Mouse (Mus musculus) neural tube, embryonic 11.5 days (tissue): ENCODE data around the gene Plekho2. TPM values are rescaled to one million over a fixed set of nuclear protein-coding genes. Genes with fewer than 3 reads are reported as not detected.

ENCODE experiments used
- ATAC-seq: fragments of 200-750 bp; cut with Nextera tagmentation; 2 replicates; pipeline ENCODE4 v1.8.0; 2017; ENCODE audit warnings: moderate number of reproducible peaks, mild to moderate bottlenecking, moderate TSS enrichment, moderate library complexity; ENCODE audit not compliant: insufficient read depth, low FRiP score, low TSS enrichment
- DNase-seq: peaks from one replicate; pipeline ENCODE4 v3.0.0-alpha.2; 2015; ENCODE audit warnings: low spot score
- H3K27ac ChIP-seq: fragments of 300-500 bp; sonication (generic); 2 replicates; pipeline ENCODE4 v1.5.1; 2014; ENCODE audit warnings: low read depth, mild to moderate bottlenecking, low read length
- H3K27me3 ChIP-seq: fragments of 300-500 bp; sonication (generic); 2 replicates; pipeline ENCODE4 v1.6.1; 2014; ENCODE audit warnings: mild to moderate bottlenecking, low read length, mixed read lengths; ENCODE audit not compliant: control insufficient read depth, insufficient read depth
- H3K36me3 ChIP-seq: fragments of 300-500 bp; sonication (generic); 2 replicates; pipeline ENCODE4 v1.6.1; 2014; ENCODE audit warnings: mild to moderate bottlenecking, low read length, moderate library complexity, mixed read lengths; ENCODE audit not compliant: control insufficient read depth, insufficient read depth
- H3K4me1 ChIP-seq: fragments of 300-500 bp; sonication (generic); 2 replicates; pipeline ENCODE4 v1.6.1; 2014; ENCODE audit warnings: low read length, mixed read lengths; ENCODE audit not compliant: control insufficient read depth, insufficient read depth
- H3K4me2 ChIP-seq: fragments of 300-500 bp; sonication (generic); 2 replicates; pipeline ENCODE4 v1.6.1; 2014; ENCODE audit warnings: low read depth, mild to moderate bottlenecking, moderate library complexity
- H3K4me3 ChIP-seq: fragments of 300-500 bp; sonication (generic); 2 replicates; pipeline ENCODE4 v1.5.1; 2014; ENCODE audit warnings: low read depth, low read length
- H3K9ac ChIP-seq: fragments of 300-500 bp; sonication (generic); 2 replicates; pipeline ENCODE4 v1.6.1; 2014; ENCODE audit warnings: mild to moderate bottlenecking, low read length
- H3K9me3 ChIP-seq: fragments of 300-500 bp; sonication (generic); 2 replicates; pipeline ENCODE4 v1.6.1; 2016; ENCODE audit warnings: low read length; ENCODE audit not compliant: control insufficient read depth
- whole genome bisulfite sequencing: fragments of 180-500 bp; shearing (Covaris S2); extraction: QIAGEN DNeasy Blood & Tissue Kit; methylation state at CpG from one replicate; pipeline ENCODE4 v1.1.7; 2014; 5-methylcytosine and 5-hydroxymethylcytosine counted together
- polyA plus RNA-seq: library from polyadenylated mRNA; unstranded; fragments of >200 nt; fragmentation: Nextera tagmentation; extraction: Ambion mirVana; gene quantifications from 2 replicates; pipeline ENCODE4 v1.2.1, GENCODE M21; 2014

The Plekho2 gene
- 10.5 and 13.3 TPM in 2 replicates for polyA plus RNA-seq

GRCm38 (mm10) chr9:65579781-65580371 is at the start of gene Plekho2:
TSS of gene Plekho2 (minus strand) at chr9:65580040.
- H3K9me3 ChIP-seq = no peaks in the 10 kb centered on the region
- peaks cover 13% of the 10 kb centered on the region for H3K4me1 ChIP-seq
- H3K36me3 ChIP-seq = no peaks in the 10 kb centered on the region
- H3K27me3 ChIP-seq = no peaks in the 10 kb centered on the region
- peak within 1 kb of the TSS; percentile 59 for H3K4me3 ChIP-seq
- peak within 1 kb of the TSS; percentile 74 for H3K27ac ChIP-seq
- H3K4me2 ChIP-seq = peak within 1 kb of the TSS; percentile 70
- H3K9ac ChIP-seq = peak within 1 kb of the TSS; percentile 70
- 0% methylated on average over 26 of the region's 45 CpGs for WGBS
- DNase-seq (peak; percentile 97), ATAC-seq (peak; percentile 90)

DNA sequence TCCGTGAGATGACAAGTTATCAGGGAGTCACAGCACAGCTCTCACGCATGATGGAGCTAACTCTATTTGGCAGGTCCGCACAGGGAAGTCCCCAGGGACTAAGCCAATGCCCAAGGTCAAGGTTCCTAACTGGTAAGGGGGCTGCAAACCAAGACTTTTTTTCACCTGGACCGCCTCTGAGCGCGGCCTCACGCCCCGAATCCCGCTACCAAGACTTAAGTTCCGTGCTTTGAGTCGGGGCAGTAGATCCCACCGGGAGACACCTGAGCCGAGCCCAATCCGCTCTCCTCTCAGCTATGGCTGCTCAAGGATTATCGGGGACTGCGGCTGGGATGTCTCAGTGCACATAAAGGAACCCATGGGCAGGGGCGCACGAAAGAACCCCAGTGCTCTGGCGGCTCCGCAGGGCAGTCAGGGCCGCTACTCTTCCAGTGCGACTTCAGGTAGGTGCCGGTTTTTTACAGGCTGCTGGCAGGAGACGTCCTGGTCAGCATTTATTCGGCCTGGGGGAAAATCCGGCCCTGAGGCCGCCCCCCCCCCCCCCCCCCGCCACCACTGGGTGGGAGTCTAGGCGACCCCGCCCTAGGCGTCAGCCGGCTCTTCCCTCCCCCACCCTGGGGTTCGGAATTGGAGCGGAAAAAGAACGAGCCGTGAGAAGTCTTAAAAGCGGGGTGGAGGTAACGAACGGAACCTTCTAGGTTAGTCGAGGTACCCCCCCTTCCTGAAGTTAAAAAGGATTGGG is 49.4 kb upstream of the Plekho2 start, which contains the start of gene Rbpms2:
Rbpms2 (plus strand) TSS at position 624 of the 742 bp plus-strand sequence.
- Histone ChIP-seq H3K27ac (no peak within 1 kb of the TSS), H3K4me3 (peak within 1 kb of the TSS; percentile 53), H3K9me3 (no peaks in the 10 kb centered on the region), H3K4me1 (peaks cover 13% of the 10 kb centered on the region), H3K27me3 (peaks cover 21% of the 10 kb centered on the region), H3K36me3 (no peaks in the 10 kb centered on the region), H3K9ac (peak within 1 kb of the TSS; percentile 63), H3K4me2 (peak within 1 kb of the TSS; percentile 84)
- ATAC-seq (no peak), DNase-seq (peak; percentile 46)
- WGBS = 1% methylated on average over 36 of the region's 40 CpGs

DNA sequence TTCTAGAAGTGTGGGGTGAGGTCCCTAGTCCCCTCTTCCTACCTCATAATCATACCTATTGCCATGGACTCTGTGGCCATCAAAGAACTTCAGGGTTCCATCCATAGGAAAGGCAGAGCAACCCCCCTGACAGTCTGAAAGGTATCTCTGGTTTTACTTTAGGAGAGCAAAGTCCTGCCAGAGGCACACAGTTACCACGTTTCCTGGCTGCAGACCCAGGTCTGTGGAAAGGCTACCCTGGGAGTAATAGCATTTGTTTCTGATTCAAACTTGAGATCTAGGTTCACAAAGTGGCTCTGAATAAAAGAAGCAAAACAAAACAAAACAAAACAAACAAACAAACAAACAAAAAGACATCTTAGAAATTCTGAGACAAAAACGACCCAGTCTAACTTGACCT is 44.4 kb upstream of the Plekho2 start:
- no peak overlapping the region for H3K27ac ChIP-seq
- ATAC-seq = no peak
- H3K9ac ChIP-seq = no peak overlapping the region
- no peaks in the 10 kb centered on the region for H3K36me3 ChIP-seq
- peaks cover 9% of the 10 kb centered on the region for H3K27me3 ChIP-seq
- H3K9me3 ChIP-seq = no peaks in the 10 kb centered on the region
- peaks cover 6% of the 10 kb centered on the region for H3K4me1 ChIP-seq
- no peak overlapping the region for H3K4me3 ChIP-seq
- no peak for DNase-seq
- WGBS = 78% methylated on average over 2 of the region's 2 CpGs
- H3K4me2 ChIP-seq = no peak overlapping the region

DNA sequence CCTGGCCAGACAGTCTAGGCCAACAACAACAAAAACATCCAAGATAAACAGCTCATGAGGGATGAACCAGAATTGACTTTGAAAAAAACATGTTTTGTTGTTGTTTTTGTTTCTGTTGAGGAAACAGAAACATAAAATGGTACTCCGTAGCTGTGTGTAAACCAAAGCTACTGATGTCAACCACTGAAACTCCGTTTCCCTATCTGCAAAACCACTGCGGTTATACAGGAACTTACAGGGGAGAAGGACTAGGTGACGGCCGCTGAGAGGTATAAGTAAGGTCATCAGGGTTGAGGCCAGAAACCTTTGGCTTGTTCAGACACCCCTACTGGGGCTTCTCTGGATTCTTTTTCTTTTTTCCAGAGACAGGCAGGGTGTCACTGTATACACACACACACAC is 43.0 kb upstream of the Plekho2 start:
- Histone ChIP-seq H3K4me2 (no peak overlapping the region), H3K27ac (no peak overlapping the region), H3K9me3 (no peaks in the 10 kb centered on the region), H3K27me3 (no peaks in the 10 kb centered on the region), H3K36me3 (no peaks in the 10 kb centered on the region), H3K4me3 (no peak overlapping the region), H3K4me1 (no peaks in the 10 kb centered on the region), H3K9ac (no peak overlapping the region)
- ATAC-seq (no peak), DNase-seq (no peak)
- 81% methylated on average over 5 of the region's 5 CpGs for WGBS

- Histone ChIP-seq H3K36me3 (no peaks in the 10 kb centered on the region), H3K9ac (no peak overlapping the region), H3K27me3 (no peaks in the 10 kb centered on the region), H3K4me3 (no peak overlapping the region), H3K4me1 (no peaks in the 10 kb centered on the region), H3K27ac (no peak overlapping the region), H3K4me2 (no peak overlapping the region), H3K9me3 (no peaks in the 10 kb centered on the region)
- 78% methylated on average over 2 of the region's 2 CpGs for WGBS
- DNase-seq = no peak
- ATAC-seq = no peak
Observed at GRCm38 (mm10) chr9:65621666-65622065, 41.8 kb upstream of the Plekho2 start.

DNA sequence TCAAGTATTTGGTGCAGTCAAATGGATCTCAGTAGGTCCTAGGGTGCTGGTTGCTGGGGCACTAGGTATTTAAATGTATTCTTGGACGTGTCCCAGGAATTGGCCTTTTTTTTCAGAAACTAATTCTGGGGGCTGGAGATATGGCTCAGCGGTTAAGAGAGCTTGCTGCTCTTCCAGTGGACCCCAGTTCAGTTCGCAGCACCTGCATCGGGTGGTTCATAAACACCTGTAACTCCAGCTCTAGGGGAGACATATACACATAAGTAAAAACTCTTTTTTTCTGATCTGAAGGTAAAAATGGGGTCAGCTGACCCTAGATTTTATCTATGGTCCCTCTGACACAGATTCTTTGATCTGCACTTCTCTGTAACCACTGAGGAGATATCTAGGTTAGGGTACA is 41.4 kb upstream of the Plekho2 start:
- DNase-seq (no peak), ATAC-seq (no peak)
- 89% methylated on average over 4 of the region's 4 CpGs for WGBS
- H3K9ac ChIP-seq = no peak overlapping the region
- H3K27ac ChIP-seq = no peak overlapping the region
- no peaks in the 10 kb centered on the region for H3K27me3 ChIP-seq
- no peaks in the 10 kb centered on the region for H3K4me1 ChIP-seq
- H3K9me3 ChIP-seq = no peaks in the 10 kb centered on the region
- H3K4me3 ChIP-seq = no peak overlapping the region
- no peak overlapping the region for H3K4me2 ChIP-seq
- H3K36me3 ChIP-seq = no peaks in the 10 kb centered on the region

DNA sequence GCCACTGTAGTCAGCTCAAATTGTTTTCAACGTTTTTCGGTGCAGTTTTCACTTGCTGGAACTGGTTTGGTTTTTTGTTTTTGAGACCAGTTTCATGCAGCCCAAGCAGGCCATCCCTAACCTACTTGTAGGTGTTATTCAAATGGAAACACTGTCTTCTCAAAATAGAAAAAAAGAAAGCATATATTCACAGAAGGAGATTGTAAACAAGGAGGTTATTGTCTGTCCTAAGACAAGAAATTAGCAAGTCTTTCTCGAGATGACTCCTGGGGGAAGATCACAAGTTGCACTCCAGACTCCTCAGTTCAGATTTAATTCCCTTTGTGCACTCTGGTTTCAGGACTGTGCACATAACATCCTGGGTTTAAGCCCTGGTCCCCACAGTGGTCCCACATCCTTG is 39.5 kb upstream of the Plekho2 start:
- no peak for DNase-seq
- Histone ChIP-seq H3K4me3 (no peak overlapping the region), H3K36me3 (no peaks in the 10 kb centered on the region), H3K4me2 (no peak overlapping the region), H3K4me1 (no peaks in the 10 kb centered on the region), H3K27me3 (no peaks in the 10 kb centered on the region), H3K9me3 (no peaks in the 10 kb centered on the region), H3K27ac (no peak overlapping the region), H3K9ac (no peak overlapping the region)
- ATAC-seq = no peak
- 68% methylated on average over 3 of the region's 3 CpGs for WGBS

DNA sequence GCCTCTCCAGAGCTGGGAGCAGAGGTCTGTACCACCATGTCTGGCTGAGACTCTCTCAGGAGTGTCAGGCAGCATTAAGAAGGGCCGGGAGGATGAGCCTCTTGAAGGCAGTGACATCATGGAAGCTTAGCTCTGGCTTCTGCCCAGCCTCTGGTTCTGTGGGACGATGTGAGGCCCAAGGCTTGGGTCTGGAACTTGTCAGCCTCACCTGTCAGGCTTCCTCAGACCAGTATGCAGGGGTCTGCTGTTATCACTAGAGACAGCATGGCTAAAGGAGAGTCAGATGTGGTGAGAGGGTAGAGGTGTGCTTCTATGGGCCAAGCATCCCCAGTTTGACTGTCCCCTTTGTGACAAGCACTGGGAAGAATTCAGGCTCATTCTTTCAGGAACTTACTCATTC is 33.3 kb upstream of the Plekho2 start:
- WGBS = 70% methylated on average over 2 of the region's 2 CpGs
- DNase-seq (no peak), ATAC-seq (no peak)
- H3K36me3 ChIP-seq = no peaks in the 10 kb centered on the region
- no peaks in the 10 kb centered on the region for H3K9me3 ChIP-seq
- H3K4me3 ChIP-seq = no peak overlapping the region
- H3K9ac ChIP-seq = no peak overlapping the region
- H3K27ac ChIP-seq = no peak overlapping the region
- H3K27me3 ChIP-seq = no peaks in the 10 kb centered on the region
- H3K4me1 ChIP-seq = no peaks in the 10 kb centered on the region
- H3K4me2 ChIP-seq = no peak overlapping the region

DNA sequence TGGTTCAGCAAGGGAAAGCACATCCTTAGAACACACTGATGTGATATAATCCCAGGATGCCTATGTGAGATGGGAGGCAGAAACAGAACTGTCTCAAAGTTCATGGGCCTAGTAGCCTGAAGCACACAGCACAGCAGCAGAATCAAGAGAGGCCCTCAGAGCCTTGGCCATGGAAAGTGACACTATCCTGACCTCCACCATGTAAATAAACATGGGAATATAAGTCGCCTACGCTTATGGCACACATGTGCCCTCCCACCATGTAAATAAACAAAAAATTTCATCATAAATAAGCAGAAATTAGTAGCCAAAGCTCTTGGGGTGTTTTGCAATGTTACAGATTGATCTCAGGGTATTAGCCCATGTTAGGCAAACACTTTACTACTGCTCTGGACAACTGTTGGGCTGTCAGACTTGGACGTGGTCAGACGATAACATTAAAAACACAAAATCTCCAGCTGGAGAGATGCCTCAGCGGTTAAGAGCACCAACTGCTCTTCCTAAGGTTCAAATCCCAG is 32.2 kb upstream of the Plekho2 start:
- Histone ChIP-seq H3K4me2 (no peak overlapping the region), H3K9ac (no peak overlapping the region), H3K27ac (no peak overlapping the region), H3K4me1 (no peaks in the 10 kb centered on the region), H3K27me3 (no peaks in the 10 kb centered on the region), H3K36me3 (no peaks in the 10 kb centered on the region), H3K9me3 (no peaks in the 10 kb centered on the region), H3K4me3 (no peak overlapping the region)
- 88% methylated on average over 5 of the region's 5 CpGs for WGBS
- DNase-seq = no peak
- no peak for ATAC-seq
